Mouse (Mus musculus) leukemia stem cell, adult 10-12 weeks (primary cell): ENCODE data around the gene Nkx1-1. TPM values are rescaled to one million over a fixed set of nuclear protein-coding genes. Genes with fewer than 3 reads are reported as not detected.

Experiments used
- polyA plus RNA-seq: library from polyadenylated mRNA; stranded (reverse); fragments of >175 nt; gene quantifications from 2 replicates; pipeline ENCODE4 v1.2.3, GENCODE M21; 2012; ENCODE audit warnings: low replicate concordance

Gene Nkx1-1
- not detected in 2 replicates for polyA plus RNA-seq

GRCm38 (mm10) chr5:33433201-33434138 lies at the start of gene Nkx1-1:
Nkx1-1 (minus strand) TSS chr5:33433976.

Other genes with a start within 250 kb of the Nkx1-1 start
- 0.39 and 1.4 TPM in 2 replicates for gene Spon2, start 215.5 kb downstream of the Nkx1-1 start, polyA plus RNA-seq
- 265 and 399 TPM in 2 replicates for gene Ctbp1, start 159.0 kb downstream of the Nkx1-1 start, polyA plus RNA-seq
- 94.9 and 97.9 TPM in 2 replicates for gene Maea, start 98.5 kb downstream of the Nkx1-1 start, polyA plus RNA-seq
- gene Uvssa, start 55.4 kb downstream of the Nkx1-1 start, polyA plus RNA-seq: 0.93 and 2.0 TPM in 2 replicates
- 99.4 and 129 TPM in 2 replicates for gene Fam53a, start 195.7 kb upstream of the Nkx1-1 start, polyA plus RNA-seq
- gene Gm9903, start 195.9 kb upstream of the Nkx1-1 start, polyA plus RNA-seq: not detected in 2 replicates
- gene Slbp, start 218.6 kb upstream of the Nkx1-1 start, polyA plus RNA-seq: 121 and 170 TPM in 2 replicates
- 21.1 and 32.2 TPM in 2 replicates for gene Tacc3, start 224.2 kb upstream of the Nkx1-1 start, polyA plus RNA-seq
- 7.9 and 22.7 TPM in 2 replicates for gene Tmem129, start 224.4 kb upstream of the Nkx1-1 start, polyA plus RNA-seq